Mouse (Mus musculus) ES-E14 (cell line): ENCODE measurements around the gene Tbl1xr1.

ENCODE experiments used
- HCFC1 ChIP-seq: IDR thresholded peaks from 2 replicates; pipeline ENCODE4 v1.6.1; 2012; ENCODE audit warnings: low read length, inconsistent platforms, borderline replicate concordance; ENCODE audit not compliant: insufficient read depth
- MAFK ChIP-seq: IDR thresholded peaks from 2 replicates; pipeline ENCODE4 v1.6.1; 2014; ENCODE audit warnings: mild to moderate bottlenecking, low read depth, low read length, inconsistent platforms; ENCODE audit not compliant: insufficient read depth

- no peak for TF ChIP-seq MAFK
- no peak for TF ChIP-seq HCFC1
Measured at GRCm38 (mm10) chr3:22238106-22238900, 161.9 kb downstream of the Tbl1xr1 start.
